Mouse (Mus musculus) kidney, embryonic 14.5 days (tissue): Measurements from ENCODE around the gene Hspb6. TPM values are rescaled to one million over a fixed set of nuclear protein-coding genes. Genes with fewer than 3 reads are reported as not detected.

ENCODE experiments used
- ATAC-seq: fragments of 200-750 bp; cut with Nextera tagmentation; 2 replicates; pipeline ENCODE4 v1.8.0; 2017; ENCODE audit warnings: moderate number of reproducible peaks, mild to moderate bottlenecking, moderate TSS enrichment, moderate library complexity; ENCODE audit not compliant: low FRiP score, low TSS enrichment
- H3K27ac ChIP-seq: fragments of 300-500 bp; sonication (generic); 2 replicates; pipeline ENCODE4 v1.5.1; 2014; ENCODE audit warnings: low read depth, mild to moderate bottlenecking, low read length, moderate library complexity, mixed read lengths
- H3K27me3 ChIP-seq: fragments of 300-500 bp; sonication (generic); 2 replicates; pipeline ENCODE4 v1.6.1; 2014; ENCODE audit warnings: mild to moderate bottlenecking, low read length; ENCODE audit not compliant: control insufficient read depth, insufficient read depth
- H3K36me3 ChIP-seq: fragments of 300-500 bp; sonication (generic); 2 replicates; pipeline ENCODE4 v1.6.1; 2014; ENCODE audit warnings: low read length, mixed read lengths; ENCODE audit not compliant: control insufficient read depth, insufficient read depth
- H3K4me1 ChIP-seq: fragments of 300-500 bp; sonication (generic); 2 replicates; pipeline ENCODE4 v1.6.1; 2014; ENCODE audit warnings: low read length, mixed read lengths; ENCODE audit not compliant: control insufficient read depth, insufficient read depth
- H3K4me2 ChIP-seq: fragments of 300-500 bp; sonication (generic); replicated peaks from 2 replicates; pipeline ENCODE4 v1.6.1; 2014; ENCODE audit warnings: low read depth, mild to moderate bottlenecking, low read length
- H3K4me3 ChIP-seq: fragments of 300-500 bp; sonication (generic); 2 replicates; pipeline ENCODE4 v1.5.1; 2014; ENCODE audit warnings: mild to moderate bottlenecking, low read length
- H3K9ac ChIP-seq: fragments of 300-500 bp; sonication (generic); 2 replicates; pipeline ENCODE4 v1.6.1; 2014; ENCODE audit warnings: low read depth, mild to moderate bottlenecking, low read length, moderate library complexity
- H3K9me3 ChIP-seq: fragments of 300-500 bp; sonication (generic); 2 replicates; pipeline ENCODE4 v1.6.1; 2016; ENCODE audit warnings: low read length; ENCODE audit not compliant: control insufficient read depth
- WGBS: fragments of 180-500 bp; shearing (Covaris S2); extraction: QIAGEN DNeasy Blood & Tissue Kit; methylation state at CpG from one replicate; pipeline ENCODE4 v1.1.7; 2014; 5-methylcytosine and 5-hydroxymethylcytosine counted together
- polyA plus RNA-seq: library from polyadenylated mRNA; unstranded; fragments of >200 nt; fragmentation: Nextera tagmentation; extraction: Ambion mirVana; gene quantifications from 2 replicates; pipeline ENCODE4 v1.2.1, GENCODE M21; 2014

The Hspb6 gene
- polyA plus RNA-seq = 8.9 and 9.2 TPM in 2 replicates

GRCm38 (mm10) chr7:30552102-30553020 is at the start of gene Hspb6, which contains the start of gene Proser3:
Hspb6 (plus strand) TSS chr7:30552178.
Proser3 (minus strand) TSS chr7:30552299.
- H3K36me3 ChIP-seq = peaks cover 49% of the 10 kb centered on the region
- WGBS = under 1% methylated on average over 44 of the region's 44 CpGs

GRCm38 (mm10) chr7:30508061-30508460 is 43.9 kb upstream of the Hspb6 start:
- H3K9me3 ChIP-seq = no peaks in the 10 kb centered on the region

More at GRCm38 (mm10) chr7:30552102-30553020, at the start of gene Hspb6, which contains the start of gene Proser3:
- ATAC-seq = peak; percentile 95
- peak within 1 kb of the TSS; percentile 70 for H3K9ac ChIP-seq
- H3K9me3 ChIP-seq = no peaks in the 10 kb centered on the region
- H3K27ac ChIP-seq = peak within 1 kb of the TSS; percentile 98
- H3K27me3 ChIP-seq = no peaks in the 10 kb centered on the region
- H3K4me3 ChIP-seq = peak within 1 kb of the TSS; percentile 76
- H3K4me1 ChIP-seq = peaks cover 8% of the 10 kb centered on the region; the same call in 1 of the 2 replicates
- peak within 1 kb of the TSS; percentile 92 for H3K4me2 ChIP-seq

DNA sequence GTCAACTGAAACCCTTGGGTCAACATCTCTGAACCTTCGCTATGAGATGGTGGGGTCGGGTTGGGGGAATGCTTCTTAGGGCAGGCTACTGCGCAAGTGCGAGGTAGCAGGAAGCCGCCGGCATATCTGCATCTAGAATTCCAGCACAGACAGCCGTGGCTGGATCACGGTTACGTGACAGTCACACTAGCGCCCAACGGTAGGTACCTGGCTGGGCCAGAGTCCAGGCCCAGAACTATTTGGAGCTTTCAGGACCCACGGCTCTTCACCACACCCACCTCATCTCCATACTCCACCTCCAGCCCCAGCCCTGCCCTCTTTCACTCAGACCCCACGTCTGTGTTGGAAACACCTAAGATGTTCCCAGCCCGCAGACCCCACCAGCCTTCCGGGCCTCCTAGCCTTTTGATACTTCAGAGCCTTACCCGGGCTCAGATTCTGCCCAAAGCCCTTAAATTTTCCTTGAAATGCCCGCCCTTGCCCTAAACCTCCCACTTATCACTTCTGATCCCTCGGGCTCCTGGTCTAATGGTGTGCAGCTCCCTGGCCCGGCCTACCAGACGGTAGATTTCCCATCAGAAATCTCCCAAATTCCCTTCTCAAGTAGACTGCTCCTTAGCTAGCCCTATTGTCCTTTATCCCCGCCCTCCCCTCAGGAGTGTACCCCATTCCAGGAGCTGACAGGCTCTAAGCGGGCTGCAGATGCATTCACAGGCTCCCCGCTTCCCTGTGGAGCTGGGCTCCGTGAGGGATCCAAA is 36.8 kb upstream of the Hspb6 start:
- Histone ChIP-seq H3K4me3 (no peak overlapping the region), H3K27me3 (no peaks in the 10 kb centered on the region), H3K36me3 (no peaks in the 10 kb centered on the region), H3K9me3 (no peaks in the 10 kb centered on the region), H3K4me2 (no peak overlapping the region), H3K4me1 (no peaks in the 10 kb centered on the region), H3K27ac (no peak overlapping the region), H3K9ac (no peak overlapping the region)
- ATAC-seq = no peak
- 57% methylated on average over 24 of the region's 24 CpGs for WGBS

More at GRCm38 (mm10) chr7:30508061-30508460, 43.9 kb upstream of the Hspb6 start:
- Histone ChIP-seq H3K27me3 (no peaks in the 10 kb centered on the region), H3K9ac (no peak overlapping the region), H3K4me1 (no peaks in the 10 kb centered on the region), H3K36me3 (no peaks in the 10 kb centered on the region), H3K4me2 (no peak overlapping the region), H3K27ac (no peak overlapping the region), H3K4me3 (no peak overlapping the region)
- no peak for ATAC-seq
- WGBS = 75% methylated on average over 4 of the region's 4 CpGs

DNA sequence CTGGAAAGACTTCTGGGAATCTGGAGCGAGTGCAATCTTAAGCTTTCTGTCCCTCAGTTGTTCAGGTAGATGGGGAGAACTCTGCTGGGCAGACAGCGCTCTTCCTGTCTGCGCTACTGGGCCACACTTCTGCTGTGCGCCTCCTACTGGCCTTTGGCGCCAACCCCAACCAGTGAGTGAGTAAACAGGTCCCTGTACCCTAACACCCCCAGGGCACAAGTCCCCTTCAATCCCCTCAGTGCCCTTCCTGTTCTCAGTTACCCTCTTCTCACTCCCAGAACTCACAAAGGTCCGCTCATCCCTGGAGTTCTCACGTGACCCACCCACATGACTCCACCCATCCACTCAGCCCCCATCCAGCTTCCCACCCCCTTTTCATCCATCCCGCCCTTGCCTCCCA is 33.7 kb upstream of the Hspb6 start:
- H3K36me3 ChIP-seq = peaks cover under 1% of the 10 kb centered on the region; the same call in 1 of the 2 replicates
- H3K4me2 ChIP-seq = no peak overlapping the region
- no peaks in the 10 kb centered on the region for H3K4me1 ChIP-seq
- H3K4me3 ChIP-seq = no peak overlapping the region
- no peaks in the 10 kb centered on the region for H3K27me3 ChIP-seq
- 43% methylated on average over 8 of the region's 8 CpGs for WGBS
- no peak overlapping the region for H3K27ac ChIP-seq
- no peak for ATAC-seq
- no peak overlapping the region for H3K9ac ChIP-seq
- no peaks in the 10 kb centered on the region for H3K9me3 ChIP-seq

DNA sequence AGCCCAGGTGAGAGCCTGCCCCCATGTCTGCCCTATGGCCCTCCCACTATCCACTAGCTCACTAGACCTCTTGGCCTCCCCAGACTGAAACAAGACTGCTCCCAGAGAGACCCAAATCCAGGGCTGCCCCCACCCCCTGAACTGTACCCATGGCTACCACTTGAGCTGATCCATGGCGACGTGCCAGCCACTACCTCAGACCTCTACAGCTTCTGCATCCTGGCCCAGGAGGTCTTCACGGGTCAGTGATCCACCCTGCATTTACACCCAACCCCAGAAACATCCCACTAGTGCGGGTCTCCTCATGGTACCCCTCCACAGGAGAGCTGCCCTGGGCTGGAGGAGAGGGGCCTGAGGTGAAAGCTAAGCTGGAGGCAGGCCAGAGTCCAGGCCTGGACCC is 31.6 kb upstream of the Hspb6 start:
- Histone ChIP-seq H3K4me3 (no peak overlapping the region), H3K4me1 (0 out of 2 replicates have a peak, but pooled peaks cover 3% of the 10 kb centered on the region), H3K27ac (no peak overlapping the region), H3K9me3 (no peaks in the 10 kb centered on the region), H3K9ac (no peak overlapping the region), H3K36me3 (peaks cover 14% of the 10 kb centered on the region), H3K27me3 (no peaks in the 10 kb centered on the region), H3K4me2 (no peak overlapping the region)
- WGBS = 35% methylated on average over 4 of the region's 4 CpGs
- no peak for ATAC-seq

DNA sequence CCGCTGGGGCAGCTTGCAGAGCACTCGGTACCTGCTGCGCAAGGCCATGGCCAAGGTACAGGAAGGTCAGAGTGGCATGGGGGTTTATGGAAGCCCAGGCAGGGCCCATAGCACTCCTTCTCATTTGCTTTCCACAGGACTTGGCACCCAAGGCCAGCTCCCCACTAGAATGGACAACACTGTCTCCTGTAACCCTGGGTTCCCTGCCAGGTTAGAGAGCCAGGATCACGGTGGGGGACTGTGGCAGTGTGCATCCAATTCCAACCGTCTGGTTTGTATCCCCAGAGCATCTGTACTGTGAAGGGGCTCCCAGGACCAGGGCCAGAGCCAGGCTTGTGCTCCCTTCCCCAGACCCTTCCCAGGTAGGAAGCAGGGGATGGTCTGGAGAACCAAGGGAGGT is 31.1 kb upstream of the Hspb6 start:
- no peak overlapping the region for H3K4me3 ChIP-seq
- H3K4me2 ChIP-seq = no peak overlapping the region
- peaks cover 5% of the 10 kb centered on the region for H3K4me1 ChIP-seq
- no peaks in the 10 kb centered on the region for H3K9me3 ChIP-seq
- no peak overlapping the region for H3K27ac ChIP-seq
- 84% methylated on average over 5 of the region's 5 CpGs for WGBS
- no peak overlapping the region for H3K9ac ChIP-seq
- H3K36me3 ChIP-seq = peaks cover 17% of the 10 kb centered on the region
- no peaks in the 10 kb centered on the region for H3K27me3 ChIP-seq
- no peak for ATAC-seq

- Histone ChIP-seq H3K27ac (peak overlapping the region; percentile 38; the same call in 1 of the 2 replicates), H3K9ac (no peak overlapping the region)
- WGBS = 54% methylated on average over 10 of the region's 10 CpGs
These were observed 29.1 kb upstream of the Hspb6 start for GRCm38 (mm10) chr7:30522871-30523270.

DNA sequence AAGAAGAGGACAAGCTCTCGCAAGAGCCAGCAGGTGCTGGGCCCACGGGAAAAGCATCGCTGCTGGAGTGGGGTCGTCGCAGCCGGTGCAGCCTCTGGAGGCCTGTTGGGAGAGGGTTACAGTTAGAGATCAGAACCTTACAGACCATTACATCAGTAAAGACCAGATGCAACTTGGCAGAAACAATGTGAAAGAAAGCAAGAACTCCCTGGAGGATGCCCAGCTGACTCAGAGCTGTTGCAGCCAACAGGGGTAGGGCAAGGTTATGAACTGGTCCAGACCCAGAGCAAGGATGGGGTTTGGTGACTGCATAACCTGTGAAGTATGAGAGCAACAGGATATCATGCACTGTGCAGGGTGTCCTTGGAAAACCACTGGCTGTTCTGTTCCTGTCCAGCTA is 27.5 kb upstream of the Hspb6 start:
- H3K27me3 ChIP-seq = no peaks in the 10 kb centered on the region
- WGBS = 85% methylated on average over 6 of the region's 6 CpGs
- no peak for ATAC-seq

More at GRCm38 (mm10) chr7:30522871-30523270, 29.1 kb upstream of the Hspb6 start:
- no peaks in the 10 kb centered on the region for H3K9me3 ChIP-seq
- H3K4me2 ChIP-seq = no peak overlapping the region
- H3K27me3 ChIP-seq = no peaks in the 10 kb centered on the region
- peak; percentile 21; the same call in 1 of the 2 replicates for ATAC-seq
- H3K4me3 ChIP-seq = no peak overlapping the region
- H3K36me3 ChIP-seq = peaks cover 29% of the 10 kb centered on the region
- peaks cover 17% of the 10 kb centered on the region for H3K4me1 ChIP-seq

More for the DNA sequence above, 27.5 kb upstream of the Hspb6 start:
- H3K9ac ChIP-seq = no peak overlapping the region
- no peak overlapping the region for H3K4me3 ChIP-seq
- no peaks in the 10 kb centered on the region for H3K9me3 ChIP-seq
- H3K36me3 ChIP-seq = peaks cover 45% of the 10 kb centered on the region
- no peak overlapping the region for H3K4me2 ChIP-seq
- H3K4me1 ChIP-seq = peaks cover 17% of the 10 kb centered on the region
- no peak overlapping the region; the same call in 1 of the 2 replicates for H3K27ac ChIP-seq
